Mouse (Mus musculus) activated CD4-positive, CD25-positive, alpha-beta regulatory T cell, adult 9 weeks (primary cell): ENCODE data around the gene Nbdy. TPM values are rescaled to one million over a fixed set of nuclear protein-coding genes. Genes with fewer than 3 reads are reported as not detected.

Experiments used
- polyA plus RNA-seq: library from polyadenylated mRNA; unstranded; fragments of 100-300 nt; shearing (Covaris generic); gene quantifications from one replicate; pipeline ENCODE4 v1.2.1, GENCODE M21; 2017

Gene Nbdy
- polyA plus RNA-seq: 65.1 TPM

DNA sequence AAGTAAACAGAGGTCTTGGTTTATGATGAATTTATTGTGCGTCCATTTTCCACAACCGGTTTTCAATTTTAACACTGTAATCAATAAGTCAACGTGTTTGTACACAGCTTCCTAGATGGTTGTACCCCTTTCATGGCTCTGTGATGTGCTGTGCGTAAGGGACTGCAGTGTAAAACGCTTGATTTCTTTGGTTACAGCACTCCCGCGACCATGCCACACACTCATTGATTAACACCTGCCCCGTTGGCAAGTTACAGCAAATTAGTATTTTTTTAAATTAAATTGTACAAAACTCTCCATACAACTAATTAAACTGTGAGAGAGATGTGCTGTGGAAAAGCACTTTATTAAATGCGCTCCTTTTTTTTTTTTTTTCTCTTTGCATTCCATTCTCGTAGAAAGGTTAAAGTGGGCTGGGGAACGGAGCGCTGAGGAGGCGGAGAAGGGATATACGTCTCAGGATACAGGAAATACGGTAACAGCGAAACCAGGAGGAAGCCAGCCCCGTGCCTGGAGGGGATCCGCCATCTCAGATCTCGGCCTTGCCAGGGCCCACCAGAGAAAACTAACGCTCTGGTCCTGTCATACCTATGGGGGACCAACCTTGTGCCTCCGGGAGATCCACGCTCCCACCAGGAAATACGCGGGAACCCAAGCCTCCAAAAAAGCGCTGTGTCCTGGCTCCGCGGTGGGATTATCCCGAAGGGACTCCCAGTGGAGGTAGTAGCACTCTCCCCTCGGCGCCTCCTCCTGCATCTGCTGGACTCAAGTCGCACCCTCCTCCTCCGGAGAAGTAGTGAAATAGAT is at the start of gene Nbdy:
Gene Nbdy (plus strand): TSS at position 481 of the 807 bp plus-strand sequence.

DNA sequence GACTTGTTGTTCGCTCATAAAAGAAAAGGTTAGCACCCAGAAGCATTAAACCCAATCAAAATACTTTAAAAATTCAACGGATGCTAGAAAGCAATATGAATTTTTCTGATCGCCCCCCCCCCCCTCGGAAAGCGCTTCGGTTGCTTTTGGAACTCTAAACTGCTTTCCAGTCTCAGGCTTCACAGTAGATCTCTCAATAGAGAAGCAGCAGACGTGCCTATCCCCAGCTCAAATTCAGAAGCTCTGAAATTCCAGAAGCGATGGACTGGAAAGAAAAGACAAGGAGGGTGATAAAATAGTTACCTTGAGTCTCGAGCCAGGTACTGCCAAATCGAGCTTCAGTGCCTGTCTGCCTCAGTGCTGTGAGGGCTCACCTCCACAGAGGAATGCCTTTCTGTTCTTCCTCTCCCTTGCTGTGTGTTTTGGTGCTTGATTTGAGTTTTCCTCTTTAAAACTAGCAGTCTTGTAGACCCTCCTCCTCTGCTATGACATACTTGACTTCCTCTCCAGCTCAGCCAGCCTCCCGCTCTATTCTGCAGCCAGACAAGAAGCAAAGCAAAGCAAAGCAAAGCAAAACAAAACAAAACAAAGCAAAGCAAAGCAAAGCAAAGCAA is 27.5 kb upstream of the Nbdy start, which contains the start of gene Kctd12b:
Gene Kctd12b (minus strand): TSS at position 610 of the 614 bp plus-strand sequence.

Other genes starting within 250 kb of the Nbdy start
- 1.5 TPM for gene Ubqln2, start 225.4 kb upstream of the Nbdy start, polyA plus RNA-seq
- not detected for gene Cypt3, start 165.0 kb upstream of the Nbdy start, polyA plus RNA-seq
- 1.2 TPM for gene Kctd12b, start 27.2 kb upstream of the Nbdy start, polyA plus RNA-seq
- 21.7 TPM for gene Spin2c, start 108.6 kb downstream of the Nbdy start, polyA plus RNA-seq